Mouse (Mus musculus) stomach, embryonic 14.5 days (tissue): ENCODE data around the gene Galk1. TPM values are rescaled to one million over a fixed set of nuclear protein-coding genes. Genes with fewer than 3 reads are reported as not detected.
A peak's percentile ranks its signal among the peaks of the same experiment; 100 is the strongest.
"Not testable (repeated sequence)": the region's sequence is repeated elsewhere in the genome, so short reads cannot be mapped to it uniquely, and the experiment has no call there.

ENCODE experiments used
- ATAC-seq: fragments of 200-750 bp; cut with Nextera tagmentation; 2 replicates; pipeline ENCODE4 v1.8.0; 2017; ENCODE audit warnings: low read depth, moderate TSS enrichment; ENCODE audit not compliant: insufficient number of reproducible peaks, insufficient read depth, low FRiP score
- H3K27ac ChIP-seq: fragments of 300-500 bp; sonication (generic); 2 replicates; pipeline ENCODE4 v1.5.1; 2014; ENCODE audit warnings: mild to moderate bottlenecking, low read length, moderate library complexity, mixed read lengths
- H3K27me3 ChIP-seq: fragments of 300-500 bp; sonication (generic); 2 replicates; pipeline ENCODE4 v1.6.1; 2014; ENCODE audit warnings: low read length, control low read depth, mixed read lengths; ENCODE audit not compliant: control insufficient read depth, insufficient read depth
- H3K36me3 ChIP-seq: fragments of 300-500 bp; sonication (generic); 2 replicates; pipeline ENCODE4 v1.6.1; 2014; ENCODE audit warnings: mild to moderate bottlenecking, control low read depth, low read length, moderate library complexity, mixed read lengths; ENCODE audit not compliant: control insufficient read depth, insufficient read depth
- H3K4me1 ChIP-seq: fragments of 300-500 bp; sonication (generic); 2 replicates; pipeline ENCODE4 v1.6.1; 2014; ENCODE audit warnings: low read length, control low read depth, mixed read lengths; ENCODE audit not compliant: control insufficient read depth, insufficient read depth
- H3K4me2 ChIP-seq: fragments of 300-500 bp; sonication (generic); replicated peaks from 2 replicates; pipeline ENCODE4 v1.6.1; 2014; ENCODE audit warnings: low read depth, low read length, control low read depth
- H3K4me3 ChIP-seq: fragments of 300-500 bp; sonication (generic); 2 replicates; pipeline ENCODE4 v1.5.1; 2014; ENCODE audit warnings: low read depth, low read length, control low read depth
- H3K9ac ChIP-seq: fragments of 300-500 bp; sonication (generic); replicated peaks from 2 replicates; pipeline ENCODE4 v1.6.1; 2014; ENCODE audit warnings: low read depth, mild to moderate bottlenecking, control low read depth, low read length, moderate library complexity, mixed read lengths
- H3K9me3 ChIP-seq: fragments of 300-500 bp; sonication (generic); 2 replicates; pipeline ENCODE4 v1.6.1; 2016; ENCODE audit warnings: low read depth, low read length, control low read depth; ENCODE audit not compliant: control insufficient read depth
- WGBS: fragments of 180-500 bp; shearing (Covaris S2); extraction: QIAGEN DNeasy Blood & Tissue Kit; methylation state at CpG from one replicate; pipeline ENCODE4 v1.1.7; 2014; 5-methylcytosine and 5-hydroxymethylcytosine counted together
- polyA plus RNA-seq: library from polyadenylated mRNA; unstranded; fragments of >200 nt; fragmentation: Nextera tagmentation; extraction: Ambion mirVana; gene quantifications from 2 replicates; pipeline ENCODE4 v1.2.1, GENCODE M21; 2014

Gene Galk1
- polyA plus RNA-seq, 1 experiment from 2014 or later = 164 TPM

DNA sequence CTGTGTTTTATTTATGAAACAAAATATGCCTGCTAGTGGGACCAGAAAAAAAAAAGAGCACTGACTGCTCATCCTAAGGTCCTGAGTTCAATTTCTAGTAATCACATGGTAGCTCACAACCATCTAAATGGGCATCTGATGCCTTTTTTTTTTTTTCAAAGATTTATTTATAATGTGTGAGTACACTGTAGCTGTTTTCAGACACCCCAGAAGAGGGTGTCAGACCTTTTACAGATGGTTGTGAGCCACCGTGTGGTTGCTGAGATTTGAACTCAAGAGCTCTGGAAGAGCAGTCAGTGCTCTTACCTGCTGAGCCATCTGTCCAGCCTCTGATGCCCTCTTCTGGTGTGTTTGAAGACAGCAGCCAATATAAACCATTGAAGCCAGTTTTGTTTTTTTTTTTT lies 8.0 kb upstream of the Galk1 start:
- WGBS = 46% methylated on average over 1 of the region's 1 CpGs
- no peak for ATAC-seq
- Histone ChIP-seq H3K4me2 (no peak overlapping the region), H3K4me3 (no peak overlapping the region), H3K27me3 (no peaks in the 10 kb centered on the region), H3K9ac (no peak overlapping the region), H3K4me1 (0 out of 2 replicates have a peak, but pooled peaks cover 5% of the 10 kb centered on the region), H3K27ac (no peak overlapping the region), H3K36me3 (peaks cover 12% of the 10 kb centered on the region), H3K9me3 (no peaks in the 10 kb centered on the region)

DNA sequence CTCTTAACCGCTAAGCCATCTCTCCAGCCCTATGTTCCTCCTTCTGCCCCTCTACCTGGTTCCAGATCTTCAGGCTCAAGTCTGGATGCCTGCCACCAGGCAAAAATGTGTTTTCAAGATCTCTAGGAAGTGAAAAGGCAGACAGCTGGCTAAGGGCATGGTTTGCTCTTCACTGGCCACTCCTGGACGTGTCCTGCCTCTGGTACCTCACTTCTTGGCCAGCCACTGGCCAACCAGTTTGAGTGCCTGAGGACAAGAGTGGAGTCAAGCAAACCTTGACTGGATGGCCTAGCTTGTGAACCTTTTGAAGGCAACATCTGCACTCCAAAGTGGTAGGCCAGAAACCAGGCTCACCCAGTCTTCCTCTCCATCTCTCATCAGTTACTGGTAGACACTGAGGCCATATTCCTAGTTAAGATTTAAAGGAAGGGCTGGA lies 7.5 kb upstream of the Galk1 start:
- Histone ChIP-seq H3K4me1 (0 out of 2 replicates have a peak, but pooled peaks cover 3% of the 10 kb centered on the region), H3K9ac (no peak overlapping the region)
- 78% methylated on average over 2 of the region's 2 CpGs for WGBS

DNA sequence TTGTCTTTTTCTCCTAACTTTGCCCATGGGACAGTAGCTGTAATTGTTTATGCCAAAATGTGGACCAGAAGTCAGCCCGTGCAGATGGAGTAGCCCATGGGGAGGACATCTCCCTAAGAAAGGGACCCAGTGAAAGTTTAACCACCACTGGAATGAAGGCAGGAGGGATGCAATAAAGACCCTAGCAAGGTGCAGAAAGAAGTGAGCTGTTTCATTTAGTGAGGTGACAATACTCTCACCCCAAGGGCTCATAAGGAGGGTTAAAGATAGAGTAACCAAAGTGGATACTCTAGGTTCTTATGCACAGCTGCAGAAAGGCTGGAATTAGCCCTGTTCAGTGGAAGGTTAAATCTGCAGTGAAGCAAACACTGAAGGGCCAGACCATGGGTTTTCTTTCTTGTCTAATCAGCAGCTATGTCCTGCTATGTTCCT lies 6.9 kb upstream of the Galk1 start:
- Histone ChIP-seq H3K4me1 (0 out of 2 replicates have a peak, but pooled peaks cover 3% of the 10 kb centered on the region), H3K4me3 (no peak overlapping the region), H3K4me2 (no peak overlapping the region), H3K27ac (no peak overlapping the region), H3K36me3 (peaks cover 12% of the 10 kb centered on the region), H3K9me3 (no peaks in the 10 kb centered on the region), H3K9ac (no peak overlapping the region), H3K27me3 (no peaks in the 10 kb centered on the region)
- no peak for ATAC-seq
- 44% methylated on average over 1 of the region's 1 CpGs for WGBS

More for the DNA sequence above, 7.5 kb upstream of the Galk1 start:
- ATAC-seq = no peak
- Histone ChIP-seq H3K4me2 (no peak overlapping the region), H3K4me3 (no peak overlapping the region), H3K27ac (no peak overlapping the region), H3K9me3 (no peaks in the 10 kb centered on the region), H3K27me3 (no peaks in the 10 kb centered on the region), H3K36me3 (peaks cover 12% of the 10 kb centered on the region)

DNA sequence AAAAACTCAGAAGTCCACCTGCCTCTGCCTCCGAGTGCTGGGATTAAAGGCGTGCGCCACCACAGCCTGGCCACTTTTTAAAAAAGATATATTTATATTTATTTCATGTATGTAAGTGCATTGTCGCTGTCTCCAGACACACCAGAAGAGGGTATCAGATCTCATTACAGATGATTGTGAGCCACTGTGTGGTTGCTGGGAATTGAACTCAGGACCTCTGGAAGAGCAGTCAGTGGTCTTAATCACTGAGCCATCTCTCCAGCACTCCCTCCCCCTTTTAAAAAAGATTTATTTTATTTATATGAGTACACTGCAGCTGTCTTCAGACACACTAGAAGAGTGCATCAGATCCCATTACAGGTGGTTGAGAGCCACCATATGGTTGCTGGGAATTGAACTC lies 6.3 kb upstream of the Galk1 start:
- H3K27ac ChIP-seq, H3K4me1 ChIP-seq, H3K4me3 ChIP-seq, H3K9me3 ChIP-seq, H3K27me3 ChIP-seq, H3K4me2 ChIP-seq, H3K9ac ChIP-seq, ATAC-seq: not testable (repeated sequence)
- H3K36me3 ChIP-seq = peaks cover 12% of the 10 kb centered on the region
- 87% methylated on average over 4 of the region's 4 CpGs for WGBS

DNA sequence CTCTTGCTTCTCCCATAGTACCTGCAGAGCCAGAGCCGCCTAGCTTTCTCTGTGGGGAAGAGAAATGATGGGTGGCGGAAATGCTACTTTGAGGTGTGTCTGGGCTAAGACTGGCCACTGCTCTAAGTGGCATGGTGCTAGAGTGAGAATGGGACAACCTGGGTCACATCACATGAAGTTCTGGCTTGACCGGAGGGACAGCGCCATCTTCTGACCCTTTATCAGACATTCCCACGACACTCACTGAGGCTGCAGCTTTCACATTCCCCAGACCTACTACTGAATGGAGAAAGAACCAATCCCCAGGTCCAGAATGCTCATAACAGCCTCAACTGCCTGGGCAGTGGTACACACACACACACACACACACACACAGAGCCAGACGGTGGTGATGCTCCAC lies 5.6 kb upstream of the Galk1 start:
- H3K4me3 ChIP-seq = no peak overlapping the region
- peak; percentile 24; the same call in 1 of the 2 replicates for ATAC-seq
- H3K27ac ChIP-seq = no peak overlapping the region
- H3K4me2 ChIP-seq = no peak overlapping the region
- 0 out of 2 replicates have a peak, but pooled peaks cover 3% of the 10 kb centered on the region for H3K4me1 ChIP-seq
- peaks cover 12% of the 10 kb centered on the region for H3K36me3 ChIP-seq
- no peaks in the 10 kb centered on the region for H3K9me3 ChIP-seq
- no peak overlapping the region for H3K9ac ChIP-seq
- H3K27me3 ChIP-seq = no peaks in the 10 kb centered on the region
- WGBS = 36% methylated on average over 6 of the region's 6 CpGs

DNA sequence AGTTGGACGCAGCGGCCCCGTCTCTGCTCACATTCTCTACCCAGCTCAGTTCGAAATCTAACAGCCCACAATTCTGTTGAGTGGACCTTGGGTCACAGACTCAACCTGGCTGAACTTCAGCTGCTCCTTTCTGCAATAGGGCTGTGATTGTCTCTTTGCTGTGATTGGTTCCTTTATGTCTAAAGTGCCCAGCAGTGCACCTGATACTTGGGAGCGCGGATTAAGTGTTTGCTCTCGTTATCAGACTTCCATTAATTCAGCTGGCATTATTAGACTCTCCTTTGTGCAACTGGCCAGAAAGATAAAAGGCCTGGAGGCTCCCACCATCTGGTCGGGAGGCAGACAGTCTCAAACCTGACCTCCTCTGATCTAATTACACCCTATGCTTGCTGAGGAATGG lies 2.3 kb upstream of the Galk1 start:
- H3K36me3 ChIP-seq = peaks cover under 1% of the 10 kb centered on the region; the same call in 1 of the 2 replicates
- ATAC-seq = peak; percentile 1; the same call in 1 of the 2 replicates
- no peaks in the 10 kb centered on the region for H3K9me3 ChIP-seq
- peaks cover 11% of the 10 kb centered on the region for H3K4me1 ChIP-seq
- no peak overlapping the region for H3K9ac ChIP-seq
- H3K4me2 ChIP-seq = no peak overlapping the region
- H3K27ac ChIP-seq = peak overlapping the region; percentile 17; the same call in 1 of the 2 replicates
- no peak overlapping the region for H3K4me3 ChIP-seq
- WGBS = 54% methylated on average over 8 of the region's 8 CpGs
- no peaks in the 10 kb centered on the region for H3K27me3 ChIP-seq

DNA sequence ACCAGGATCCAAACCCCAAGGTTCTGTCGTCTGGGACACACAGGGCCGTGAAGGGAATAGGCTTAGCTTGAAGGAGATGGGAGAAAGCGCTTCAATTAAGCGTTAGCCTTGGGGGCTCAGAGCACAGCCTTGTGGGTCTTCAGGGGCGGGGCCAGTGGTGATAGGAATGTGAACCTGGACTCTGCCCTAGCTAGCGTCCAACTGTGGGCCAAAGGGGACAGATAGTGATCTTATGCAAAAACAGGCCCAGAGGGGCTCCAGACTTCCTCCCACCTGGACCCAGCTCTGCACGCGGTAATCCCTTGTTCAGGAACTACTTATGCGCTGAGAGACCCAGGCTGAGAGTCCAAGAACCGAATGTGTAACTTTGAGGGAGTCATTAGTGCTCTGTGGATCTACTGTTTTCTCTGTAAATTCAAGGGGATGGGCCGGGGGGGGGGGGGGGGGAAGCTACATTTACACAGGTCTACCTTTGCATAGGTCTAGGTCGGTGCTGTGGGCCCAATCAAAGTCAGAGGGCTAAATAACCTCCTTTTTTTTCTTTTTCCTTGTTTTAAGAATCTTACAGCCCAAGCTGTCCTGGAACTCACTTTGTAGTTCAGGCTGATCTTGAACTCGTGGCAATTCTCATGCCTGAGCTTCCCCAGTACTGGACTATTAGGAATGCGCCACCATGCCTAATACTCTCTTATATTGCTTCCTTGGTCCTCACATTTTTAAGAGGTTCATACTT lies 824 bp downstream of the Galk1 start:
- Histone ChIP-seq H3K27ac (peak overlapping the region; percentile 91), H3K27me3 (no peaks in the 10 kb centered on the region), H3K4me2 (peak overlapping the region; percentile 65), H3K9ac (peak overlapping the region; percentile 66), H3K4me3 (peak overlapping the region; percentile 56), H3K9me3 (no peaks in the 10 kb centered on the region), H3K36me3 (peaks cover 23% of the 10 kb centered on the region), H3K4me1 (peaks cover 11% of the 10 kb centered on the region)
- no peak for ATAC-seq
- WGBS = 15% methylated on average over 13 of the region's 14 CpGs

DNA sequence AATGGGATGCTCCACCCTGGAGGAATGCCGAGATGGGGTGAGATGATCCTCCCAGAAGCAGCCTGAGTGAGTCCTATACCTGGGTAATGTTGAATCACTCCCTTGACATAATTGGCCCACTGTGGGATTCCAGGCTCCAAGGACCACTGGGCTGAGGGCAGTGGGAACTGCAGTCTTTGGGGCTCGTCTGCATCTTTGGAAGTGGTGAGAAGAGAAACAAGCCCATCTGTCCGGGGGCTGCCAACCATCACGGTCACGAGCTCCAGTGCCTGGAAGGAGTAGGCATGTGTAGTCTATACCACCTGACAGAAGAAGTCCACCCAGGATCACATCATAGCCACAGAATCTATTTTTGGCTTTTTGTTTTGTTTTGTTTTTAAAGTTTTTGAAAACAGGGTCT lies 1.6 kb downstream of the Galk1 start:
- ATAC-seq = no peak
- Histone ChIP-seq H3K9ac (no peak overlapping the region), H3K4me3 (no peak overlapping the region), H3K9me3 (no peaks in the 10 kb centered on the region), H3K4me2 (no peak overlapping the region), H3K4me1 (peaks cover 11% of the 10 kb centered on the region), H3K36me3 (peaks cover 23% of the 10 kb centered on the region), H3K27ac (no peak overlapping the region), H3K27me3 (no peaks in the 10 kb centered on the region)
- 87% methylated on average over 5 of the region's 5 CpGs for WGBS
